Mouse (Mus musculus): ENCODE results near the gene Krtap5-3. TPM values are rescaled to one million over a fixed set of nuclear protein-coding genes. Genes with fewer than 3 reads are reported as not detected.
"Not testable (repeated sequence)": the region's sequence is repeated elsewhere in the genome, so short reads cannot be mapped to it uniquely, and the experiment has no call there.

The Krtap5-3 gene
- total RNA-seq (2021), result not detected

DNA sequence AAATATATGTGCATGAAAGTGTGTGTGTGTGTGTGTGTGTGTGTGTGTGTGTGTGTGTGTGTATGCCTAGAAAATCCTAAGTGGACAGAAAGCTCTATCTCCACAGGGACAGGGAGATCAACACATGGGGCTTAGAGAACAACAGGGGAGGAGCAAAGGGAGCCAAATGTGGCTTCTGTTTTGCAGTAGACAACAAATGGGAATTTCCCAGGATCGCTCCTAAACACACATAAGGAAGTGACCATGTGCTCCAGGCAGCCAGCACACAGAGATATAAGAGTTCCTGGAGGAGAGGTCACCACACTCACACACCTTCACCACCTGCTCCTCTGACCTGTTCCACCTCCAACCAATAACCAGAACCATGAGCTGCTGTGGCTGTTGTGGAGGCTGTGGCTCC lies at the start of gene Krtap5-3:
Gene Krtap5-3, plus strand, starts transcription at position 301 of the 400 bp plus-strand sequence.
- intact Hi-C loops (cut with DNase I), result no loop called here
- DNase-seq (ENCODE audit: extremely low spot score in 1 of 2, low spot score in 2 of 2), result no peak

DNA sequence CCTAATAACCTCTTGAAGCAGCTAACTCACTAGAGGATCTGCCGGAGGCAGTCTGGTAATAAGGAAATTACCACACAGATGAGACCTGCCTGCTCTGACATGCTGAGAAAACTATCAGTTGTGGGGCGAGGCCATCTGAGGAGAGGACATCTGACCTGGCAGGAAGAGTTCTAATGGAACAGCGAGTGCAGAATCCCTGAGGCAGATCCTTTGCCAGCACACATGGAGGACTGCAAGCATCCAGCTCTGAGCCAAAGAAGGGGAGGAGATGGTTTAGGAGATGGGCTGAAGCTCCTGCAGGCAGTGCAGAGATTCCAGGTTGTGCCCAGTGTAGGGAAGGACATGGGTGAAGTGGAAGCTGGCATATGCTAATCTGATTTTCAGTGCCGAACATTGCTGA lies 49.0 kb upstream of the Krtap5-3 start:
- intact Hi-C loops (cut with DNase I), result no loop called here
- no peak for DNase-seq (ENCODE audit: extremely low spot score in 1 of 2, low spot score in 2 of 2)

DNA sequence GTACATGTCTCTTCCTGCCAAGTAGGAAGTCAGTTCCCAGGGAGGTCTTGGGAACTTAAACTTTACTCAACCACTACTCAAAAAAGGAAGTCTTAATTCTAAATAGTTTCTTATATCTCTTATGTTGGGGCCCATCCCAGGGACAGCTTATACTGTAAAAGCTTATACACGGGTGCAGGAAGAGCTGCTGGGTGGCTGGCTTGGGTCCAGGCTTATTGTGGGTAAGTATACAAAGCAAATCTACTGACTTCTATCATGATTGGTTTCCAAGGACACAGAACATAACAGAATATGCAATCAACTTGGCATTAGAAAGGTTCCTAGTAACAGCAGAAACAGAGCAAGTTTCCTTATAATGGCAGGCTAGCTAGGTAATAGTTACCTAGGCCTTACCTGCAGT lies 45.9 kb upstream of the Krtap5-3 start:
- DNase-seq (ENCODE audit: extremely low spot score in 1 of 2, low spot score in 2 of 2), result no peak
- intact Hi-C loops (cut with DNase I), result no loop called here

DNA sequence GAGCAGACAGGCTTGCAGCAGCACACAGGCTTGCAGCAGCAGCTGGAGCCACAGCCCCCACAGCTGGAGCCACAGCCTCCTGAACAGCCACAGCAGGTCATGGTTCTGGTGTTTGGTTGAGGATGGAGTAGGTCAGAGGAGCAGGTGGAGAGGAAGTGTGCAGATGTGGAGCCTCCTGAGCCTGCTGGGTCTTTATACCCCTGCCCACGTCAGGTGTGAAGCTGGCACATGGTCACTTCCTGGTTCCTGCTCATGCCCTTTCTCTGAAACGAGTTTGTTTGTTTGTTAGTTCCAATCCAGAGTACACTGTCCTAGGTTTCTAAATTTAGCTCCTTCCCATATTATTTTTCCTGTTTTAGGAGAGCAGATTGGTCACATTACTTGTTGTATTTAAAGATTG lies 44.2 kb upstream of the Krtap5-3 start, which contains the start of gene Gm29735:
Gene Gm29735, minus strand, starts transcription at position 101 of the 400 bp plus-strand sequence.
- intact Hi-C loops (cut with DNase I); DNase-seq (ENCODE audit: extremely low spot score in 1 of 2, low spot score in 2 of 2): not testable (repeated sequence)

DNA sequence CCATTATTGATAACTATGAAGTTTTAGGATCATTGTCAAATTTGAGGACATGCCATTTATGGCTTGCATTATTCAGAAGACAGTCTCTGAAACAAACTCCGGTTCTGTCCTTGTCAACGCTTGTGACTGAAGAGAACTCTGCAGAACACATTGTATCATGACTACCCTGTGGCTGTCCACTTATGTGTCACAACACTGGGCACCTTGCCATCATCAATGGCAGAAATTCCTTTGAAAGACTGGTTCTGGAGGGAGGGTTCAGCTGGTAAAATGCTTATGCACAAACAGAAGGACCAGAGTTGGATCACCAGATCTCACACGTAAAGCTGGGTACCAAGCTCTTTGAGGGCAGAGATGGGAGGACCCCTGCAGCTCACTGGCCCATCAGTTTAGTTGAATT lies 41.8 kb upstream of the Krtap5-3 start:
- intact Hi-C loops (cut with DNase I), result no loop called here
- DNase-seq (ENCODE audit: extremely low spot score in 1 of 2, low spot score in 2 of 2), result no peak

DNA sequence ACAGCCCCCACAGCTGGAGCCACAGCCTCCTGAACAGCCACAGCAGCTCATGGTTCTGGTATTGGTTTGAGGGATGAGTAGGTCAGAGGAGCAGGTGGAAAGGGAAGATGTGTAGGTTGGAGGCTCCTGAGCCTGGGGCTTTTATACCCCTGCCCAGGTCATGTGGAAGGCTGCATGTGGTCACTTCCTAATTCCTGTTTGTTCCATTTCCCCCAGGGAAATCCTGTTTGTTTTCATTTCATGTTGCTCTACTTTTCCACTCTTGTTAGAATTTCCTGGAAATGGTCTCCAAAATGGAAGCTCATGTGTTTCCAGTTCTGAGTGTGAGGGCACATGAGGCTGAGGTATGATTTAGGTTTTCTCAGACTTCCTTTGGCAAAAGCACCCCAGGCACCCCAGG lies 35.5 kb upstream of the Krtap5-3 start, which contains the start of gene Gm4553:
Gene Gm4553, minus strand, starts transcription at position 101 of the 400 bp plus-strand sequence.
- intact Hi-C loops (cut with DNase I); DNase-seq (ENCODE audit: extremely low spot score in 1 of 2, low spot score in 2 of 2): not testable (repeated sequence)

DNA sequence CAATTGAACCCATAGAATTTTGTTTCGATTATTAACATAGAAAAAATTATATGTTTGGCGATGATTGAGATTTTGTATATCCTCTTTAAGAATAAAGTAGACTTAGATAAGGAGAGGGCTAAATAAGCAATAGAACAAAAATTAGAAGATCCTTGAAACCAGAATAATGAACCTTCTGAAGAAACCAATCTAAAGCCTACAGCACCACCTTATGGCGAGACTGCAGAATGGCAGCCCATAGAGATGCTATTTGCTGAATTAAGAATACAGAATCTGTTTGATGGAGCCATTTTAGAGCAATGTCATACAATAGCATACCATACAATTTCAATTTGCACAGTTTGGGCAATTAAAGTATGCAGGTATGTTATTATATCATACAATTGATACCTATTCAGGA lies 31.3 kb upstream of the Krtap5-3 start:
- no peak for DNase-seq (ENCODE audit: extremely low spot score in 1 of 2, low spot score in 2 of 2)
- intact Hi-C loops (cut with DNase I), result no loop called here

DNA sequence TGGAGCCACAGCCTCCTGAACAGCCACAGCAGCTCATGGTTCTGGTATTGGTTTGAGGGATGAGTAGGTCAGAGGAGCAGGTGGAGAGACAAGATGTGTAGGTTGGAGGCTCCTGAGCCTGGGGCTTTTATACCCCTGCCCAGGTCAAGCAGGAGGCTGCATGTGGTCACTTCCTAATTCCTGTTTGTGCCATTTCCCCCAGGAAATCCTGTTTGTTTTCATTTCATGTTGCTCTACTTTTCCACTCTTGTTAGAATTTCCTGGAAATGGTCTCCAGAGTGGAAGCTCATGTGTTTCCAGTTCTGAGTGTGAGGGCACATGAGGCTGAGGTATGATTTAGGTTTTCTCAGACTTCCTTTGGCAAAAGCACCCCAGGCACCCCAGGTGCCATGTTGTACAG lies 25.3 kb upstream of the Krtap5-3 start, which contains the start of gene Krtap5-2:
Gene Krtap5-2, minus strand, starts transcription at position 101 of the 400 bp plus-strand sequence.
- intact Hi-C loops (cut with DNase I), result not testable (repeated sequence)

DNA sequence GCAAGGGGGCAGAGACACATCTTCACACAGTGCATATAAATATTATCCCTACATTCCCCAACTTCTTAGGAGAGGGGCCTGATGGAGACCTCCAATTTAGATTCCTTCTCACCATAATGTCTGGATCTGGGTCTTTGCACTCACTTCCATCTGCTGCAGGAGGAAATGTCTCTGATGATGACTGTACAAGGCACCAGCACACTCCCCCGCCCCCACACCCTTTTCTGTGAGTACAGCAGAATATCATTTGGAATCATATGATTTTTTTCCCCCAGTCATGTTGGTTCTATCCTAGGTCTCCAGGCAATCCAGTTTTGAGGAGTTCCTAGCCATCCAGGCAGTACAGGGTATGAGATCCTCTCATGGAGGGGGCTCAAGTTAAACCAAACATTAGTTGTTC lies 22.5 kb upstream of the Krtap5-3 start:
- DNase-seq (ENCODE audit: extremely low spot score in 1 of 2, low spot score in 2 of 2), result no peak
- intact Hi-C loops (cut with DNase I), result no loop called here

More for the DNA sequence above, 25.3 kb upstream of the Krtap5-3 start, which contains the start of gene Krtap5-2:
- not testable (repeated sequence) for DNase-seq (ENCODE audit: extremely low spot score in 1 of 2, low spot score in 2 of 2)

DNA sequence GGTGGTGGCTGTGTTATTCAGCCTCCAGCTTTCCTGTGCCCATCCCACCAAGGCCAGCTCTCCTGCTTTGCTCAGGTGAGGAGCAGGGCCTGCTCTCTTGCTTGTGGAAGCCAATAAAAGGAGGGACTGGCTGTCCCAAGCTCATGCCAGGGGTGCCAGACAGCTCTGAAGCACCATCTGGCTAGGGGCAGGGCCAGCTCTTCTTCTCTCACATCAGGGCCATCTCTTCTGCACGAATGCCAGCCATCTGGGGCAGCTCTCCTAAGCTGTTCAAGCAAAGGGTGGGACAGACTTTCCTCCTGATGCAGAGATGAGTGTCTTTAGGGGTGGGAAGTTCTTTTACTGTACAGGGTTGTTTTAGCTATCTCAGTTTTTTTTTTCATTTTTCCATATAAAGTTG lies 20.1 kb upstream of the Krtap5-3 start:
- DNase-seq (ENCODE audit: extremely low spot score in 1 of 2, low spot score in 2 of 2), result no peak
- intact Hi-C loops (cut with DNase I), result no loop called here

DNA sequence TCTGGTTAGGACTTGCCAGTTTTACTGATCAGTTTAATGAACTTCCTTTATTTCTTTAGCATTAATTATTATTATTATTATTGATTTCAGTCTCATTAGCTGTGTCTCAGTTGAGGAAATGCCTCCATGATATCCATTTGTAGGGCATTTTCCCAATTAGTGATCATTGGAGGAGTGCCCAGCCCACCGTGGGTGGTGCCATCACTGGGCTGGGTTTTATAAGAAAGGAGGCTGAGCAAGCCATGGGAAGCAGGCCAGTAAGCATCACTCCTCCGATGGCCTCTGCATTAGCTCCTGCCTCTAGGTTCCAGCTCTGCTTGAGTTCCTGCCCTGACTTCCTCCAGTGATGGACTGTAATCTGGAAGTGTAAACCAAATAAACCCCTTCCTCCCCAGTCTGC lies 13.0 kb upstream of the Krtap5-3 start:
- intact Hi-C loops (cut with DNase I), result no loop called here
- no peak for DNase-seq (ENCODE audit: extremely low spot score in 1 of 2, low spot score in 2 of 2)

DNA sequence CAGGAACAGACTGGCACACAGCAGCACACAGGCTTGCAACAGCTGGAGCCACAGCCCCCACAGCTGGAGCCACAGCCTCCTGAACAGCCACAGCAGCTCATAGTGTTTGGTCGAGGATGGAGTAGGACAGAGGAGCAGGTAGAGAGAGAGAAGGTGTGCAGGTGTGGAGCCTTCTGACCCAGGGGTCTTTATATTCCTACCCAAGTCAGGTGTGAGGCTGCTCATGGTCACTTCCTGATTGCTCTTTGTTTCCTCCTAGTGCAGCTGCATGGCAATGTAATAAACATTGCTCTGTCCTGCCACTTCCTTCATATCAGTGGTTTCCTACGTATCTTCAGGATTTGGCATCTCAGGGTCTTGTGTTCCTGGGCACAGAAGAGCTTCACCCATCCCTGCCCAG lies 10.9 kb upstream of the Krtap5-3 start, which contains the start of gene Gm10153:
Gene Gm10153, minus strand, starts transcription at position 101 of the 400 bp plus-strand sequence.
- no peak for DNase-seq (ENCODE audit: extremely low spot score in 1 of 2, low spot score in 2 of 2)
- intact Hi-C loops (cut with DNase I), result no loop called here

DNA sequence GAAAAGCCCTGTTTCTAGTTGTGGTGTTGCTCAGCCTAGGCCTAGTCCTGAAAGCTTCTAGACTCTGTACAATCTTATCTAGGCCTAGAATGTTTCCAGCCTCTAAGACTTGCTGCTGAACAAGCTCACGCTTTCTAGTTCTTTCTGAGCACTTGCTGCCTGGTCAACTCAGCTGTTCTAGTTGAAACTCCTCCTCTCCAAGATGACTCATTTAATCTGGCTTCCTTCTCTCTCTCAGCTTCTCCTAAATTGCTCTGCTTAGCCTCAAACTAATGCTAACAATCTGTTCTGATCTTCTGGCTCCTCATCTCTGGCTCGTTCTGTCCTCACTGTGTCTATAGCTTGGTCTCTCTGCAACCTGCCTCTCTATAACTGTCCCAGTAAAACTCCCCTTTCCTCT lies 2.4 kb upstream of the Krtap5-3 start:
- no peak for DNase-seq (ENCODE audit: extremely low spot score in 1 of 2, low spot score in 2 of 2)
- intact Hi-C loops (cut with DNase I), result no loop called here

DNA sequence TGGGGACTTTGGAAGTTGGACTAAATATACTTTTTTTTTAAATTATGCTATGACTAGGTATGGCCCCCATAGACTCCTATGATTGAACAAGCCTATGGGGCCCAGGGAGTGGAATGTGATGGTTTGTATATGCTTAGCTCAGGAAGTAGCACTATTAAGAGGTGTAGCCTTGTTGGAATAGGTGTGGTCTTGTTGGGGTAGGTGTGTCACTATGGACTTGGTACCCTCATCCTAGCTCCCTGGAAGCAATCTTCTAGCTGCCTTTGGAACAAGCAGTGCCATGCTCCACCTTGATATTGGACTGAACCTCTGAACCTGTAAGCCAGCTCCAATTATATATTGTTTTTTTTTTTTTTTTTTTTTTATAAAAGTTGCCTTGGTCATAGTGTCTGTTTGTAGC lies 4.3 kb downstream of the Krtap5-3 start:
- DNase-seq (ENCODE audit: extremely low spot score in 1 of 2, low spot score in 2 of 2), result no peak
- intact Hi-C loops (cut with DNase I), result no loop called here

DNA sequence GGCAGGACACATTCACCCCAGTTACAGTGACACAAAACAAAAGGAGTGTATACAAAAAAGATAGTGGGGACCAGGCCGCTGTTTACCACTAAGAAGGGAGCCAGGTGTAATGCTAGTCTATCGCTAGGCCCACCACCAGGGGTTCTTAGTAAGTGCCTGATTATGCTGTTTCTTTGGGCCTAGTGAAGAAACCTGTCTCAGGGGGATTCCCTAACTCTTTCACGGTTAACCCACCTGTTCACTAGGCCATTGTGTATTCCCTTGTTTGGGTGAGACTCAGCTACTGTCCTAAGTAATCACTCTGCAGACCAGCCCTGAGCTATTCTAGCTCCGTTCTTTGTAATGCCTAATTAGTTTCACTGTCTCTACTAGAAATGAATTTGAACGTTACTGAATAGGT lies 5.7 kb downstream of the Krtap5-3 start:
- intact Hi-C loops (cut with DNase I); DNase-seq (ENCODE audit: extremely low spot score in 1 of 2, low spot score in 2 of 2): not testable (repeated sequence)

DNA sequence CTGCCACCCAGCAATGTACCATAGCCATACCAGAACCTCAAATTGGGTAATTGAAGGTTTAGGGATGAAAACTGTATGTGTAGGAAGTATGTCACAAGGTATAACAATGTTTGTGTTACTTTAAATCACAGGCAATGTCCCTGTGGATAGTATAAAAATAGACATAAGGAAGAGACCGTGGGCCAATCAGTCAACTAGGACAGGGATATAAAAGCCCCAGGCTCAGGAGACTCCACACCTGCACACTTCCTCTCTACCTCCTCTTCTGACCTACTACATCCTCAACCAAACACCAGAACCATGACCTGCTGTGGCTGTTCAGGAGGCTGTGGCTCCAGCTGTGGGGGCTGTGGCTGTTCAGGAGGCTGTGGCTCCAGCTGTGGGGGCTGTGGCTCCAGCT lies 10.4 kb downstream of the Krtap5-3 start, which contains the start of gene Gm7579:
Gene Gm7579, plus strand, starts transcription at position 301 of the 400 bp plus-strand sequence.
- no peak for DNase-seq (ENCODE audit: extremely low spot score in 1 of 2, low spot score in 2 of 2)
- intact Hi-C loops (cut with DNase I), result no loop called here

DNA sequence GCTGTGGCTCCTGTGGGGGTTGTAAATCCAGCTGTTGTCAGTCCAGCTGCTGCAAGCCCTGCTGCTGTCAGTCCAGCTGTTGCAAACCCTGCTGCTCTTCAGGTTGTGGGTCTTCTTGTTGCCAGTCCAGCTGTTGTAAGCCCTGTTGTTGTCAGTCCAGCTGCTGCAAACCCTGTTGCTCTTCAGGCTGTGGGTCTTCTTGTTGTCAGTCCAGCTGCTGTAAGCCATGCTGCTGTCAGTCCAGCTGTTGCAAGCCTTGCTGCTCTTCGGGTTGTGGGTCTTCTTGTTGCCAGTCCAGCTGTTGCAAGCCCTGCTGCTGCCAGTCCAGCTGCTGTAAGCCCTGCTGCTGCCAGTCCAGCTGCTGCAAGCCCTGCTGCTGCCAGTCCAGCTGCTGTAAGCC lies 11.0 kb downstream of the Krtap5-3 start:
- intact Hi-C loops (cut with DNase I), result not testable (repeated sequence)

DNA sequence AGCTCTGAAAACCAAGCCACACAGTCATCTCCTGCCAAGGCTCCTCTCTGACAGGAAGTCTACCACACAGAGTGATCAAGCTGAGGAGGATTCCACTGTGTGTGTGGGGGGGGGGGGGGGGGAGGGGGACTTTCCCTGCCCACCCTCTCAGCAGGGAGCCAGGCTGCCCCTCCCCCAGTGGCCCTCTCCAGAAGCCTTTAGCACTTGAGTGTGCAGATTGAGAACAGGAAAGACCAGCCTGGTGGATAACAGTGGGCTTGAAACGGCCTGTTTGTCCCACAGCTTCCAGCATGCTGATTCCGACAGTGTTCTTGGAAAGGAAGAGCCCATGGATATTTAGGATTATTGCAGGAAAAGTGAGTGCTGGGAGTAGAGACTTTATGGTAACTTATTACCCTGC lies 23.4 kb downstream of the Krtap5-3 start:
- no peak for DNase-seq (ENCODE audit: extremely low spot score in 1 of 2, low spot score in 2 of 2)
- intact Hi-C loops (cut with DNase I), result no loop called here

More for the DNA sequence above, 11.0 kb downstream of the Krtap5-3 start:
- not testable (repeated sequence) for DNase-seq (ENCODE audit: extremely low spot score in 1 of 2, low spot score in 2 of 2)

DNA sequence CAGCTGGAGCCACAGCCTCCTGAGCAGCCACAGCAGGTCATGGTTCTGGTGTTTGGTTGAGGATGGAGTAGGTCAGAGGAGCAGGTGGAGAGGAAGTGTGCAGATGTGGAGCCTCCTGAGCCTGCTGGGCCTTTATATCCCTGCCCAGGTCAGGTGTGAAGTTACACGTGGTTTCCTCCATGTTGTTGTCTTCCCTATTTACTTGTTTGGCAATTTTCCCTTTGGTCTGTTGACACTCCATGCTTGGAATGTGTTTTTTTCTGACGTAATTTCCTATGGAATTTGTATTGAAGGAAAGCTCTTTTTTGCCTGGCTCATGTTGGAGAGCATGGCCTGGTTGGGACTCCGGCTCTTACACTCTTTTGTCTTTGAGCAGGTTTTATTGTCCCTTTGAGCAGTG lies 28.7 kb downstream of the Krtap5-3 start, which contains the start of gene Krtap5-5:
Gene Krtap5-5, minus strand, starts transcription at position 101 of the 400 bp plus-strand sequence.
- DNase-seq (ENCODE audit: extremely low spot score in 1 of 2, low spot score in 2 of 2); intact Hi-C loops (cut with DNase I): not testable (repeated sequence)

DNA sequence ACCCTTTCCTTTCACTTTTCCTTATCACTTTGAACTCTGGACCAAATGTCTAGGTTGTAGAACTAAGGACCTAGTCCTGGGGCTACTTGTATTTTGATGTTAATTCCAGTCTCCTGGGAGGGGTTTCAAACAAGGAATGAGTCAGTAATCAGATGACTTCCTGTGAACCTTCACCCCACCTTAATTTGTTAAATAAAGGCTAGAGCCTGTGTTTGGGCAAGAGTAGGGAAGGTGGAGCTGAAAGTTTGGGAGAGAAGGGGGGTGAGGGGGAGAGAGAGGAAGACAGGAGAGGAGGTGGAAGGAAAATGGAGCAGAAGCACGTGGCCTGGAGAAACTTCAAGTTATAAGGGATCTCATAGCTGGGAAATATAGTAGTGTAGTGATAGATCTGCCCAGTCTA lies 30.4 kb downstream of the Krtap5-3 start:
- no peak for DNase-seq (ENCODE audit: extremely low spot score in 1 of 2, low spot score in 2 of 2)
- intact Hi-C loops (cut with DNase I), result no loop called here

DNA sequence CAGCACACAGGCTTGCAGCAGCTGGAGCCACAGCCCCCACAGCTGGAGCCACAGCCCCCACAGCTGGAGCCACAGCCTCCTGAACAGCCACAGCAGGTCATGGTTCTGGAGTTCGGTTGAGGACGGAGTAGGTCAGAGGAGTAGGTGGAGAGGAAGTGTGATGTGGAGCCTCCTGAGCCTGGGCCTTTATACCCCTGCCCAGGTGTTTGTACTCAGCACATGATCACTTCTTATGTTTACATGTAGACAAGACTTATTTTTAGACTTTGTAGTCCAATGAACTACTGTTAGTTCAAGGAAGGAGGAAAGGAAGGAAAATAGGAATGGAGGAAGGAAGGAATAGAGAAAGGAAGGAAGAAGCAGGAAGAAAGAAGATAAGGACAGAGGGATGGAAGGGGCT lies 39.8 kb downstream of the Krtap5-3 start, which contains the start of gene Gm40460:
Gene Gm40460, minus strand, starts transcription at position 101 of the 400 bp plus-strand sequence.
- intact Hi-C loops (cut with DNase I), result no loop called here

More for the DNA sequence above, 39.8 kb downstream of the Krtap5-3 start, which contains the start of gene Gm40460:
- DNase-seq (ENCODE audit: extremely low spot score in 1 of 2, low spot score in 2 of 2), result no peak

All from left cerebral cortex, postnatal 10 days (tissue).